Mouse (Mus musculus) hindbrain, embryonic 16.5 days (tissue): ENCODE measurements around the gene Fbxo11. TPM values are rescaled to one million over a fixed set of nuclear protein-coding genes. Genes with fewer than 3 reads are reported as not detected.

Experiments used
- ATAC-seq: fragments of 200-750 bp; cut with Nextera tagmentation; 2 replicates; pipeline ENCODE4 v1.8.0; 2017; ENCODE audit warnings: moderate TSS enrichment, moderate library complexity
- H3K27ac ChIP-seq: fragments of 300-500 bp; sonication (generic); 2 replicates; pipeline ENCODE4 v1.5.1; 2014; ENCODE audit warnings: low read depth, mild to moderate bottlenecking, control low read depth, low read length, moderate library complexity
- H3K27me3 ChIP-seq: fragments of 300-500 bp; sonication (generic); replicated peaks from 2 replicates; pipeline ENCODE4 v1.6.1; 2014; ENCODE audit warnings: low read length; ENCODE audit not compliant: control insufficient read depth, insufficient read depth
- H3K36me3 ChIP-seq: fragments of 300-500 bp; sonication (generic); 2 replicates; pipeline ENCODE4 v1.6.1; 2014; ENCODE audit warnings: mild to moderate bottlenecking, low read length, moderate library complexity, mixed read lengths; ENCODE audit not compliant: control insufficient read depth, insufficient read depth
- H3K4me1 ChIP-seq: fragments of 300-500 bp; sonication (generic); 2 replicates; pipeline ENCODE4 v1.6.1; 2014; ENCODE audit warnings: low read depth, low read length; ENCODE audit not compliant: control insufficient read depth, insufficient read depth
- H3K4me2 ChIP-seq: fragments of 300-500 bp; sonication (generic); 2 replicates; pipeline ENCODE4 v1.6.1; 2014; ENCODE audit warnings: mild to moderate bottlenecking, low read length, control low read depth, moderate library complexity
- H3K4me3 ChIP-seq: fragments of 300-500 bp; sonication (generic); 2 replicates; pipeline ENCODE4 v1.5.1; 2014; ENCODE audit warnings: mild to moderate bottlenecking, low read length, control low read depth, moderate library complexity
- H3K9ac ChIP-seq: fragments of 300-500 bp; sonication (generic); 2 replicates; pipeline ENCODE4 v1.6.1; 2014; ENCODE audit warnings: low read depth, mild to moderate bottlenecking, control low read depth, low read length, moderate library complexity
- H3K9me3 ChIP-seq: fragments of 300-500 bp; sonication (generic); 2 replicates; pipeline ENCODE4 v1.6.1; 2014; ENCODE audit warnings: mild to moderate bottlenecking, low read length, moderate library complexity; ENCODE audit not compliant: control insufficient read depth
- WGBS: fragments of 180-500 bp; shearing (Covaris S2); extraction: QIAGEN DNeasy Blood & Tissue Kit; methylation state at CpG from one replicate; pipeline ENCODE4 v1.1.7; 2014; 5-methylcytosine and 5-hydroxymethylcytosine counted together
- polyA plus RNA-seq: library from polyadenylated mRNA; unstranded; fragments of >200 nt; fragmentation: Nextera tagmentation; extraction: Ambion mirVana; gene quantifications from 2 replicates; pipeline ENCODE4 v1.2.1, GENCODE M21; 2015

Fbxo11 gene
- 21.3 and 23.7 TPM in 2 replicates for polyA plus RNA-seq

GRCm38 (mm10) chr17:88065031-88065800, at the start of gene Fbxo11:
Gene Fbxo11, minus strand, starts transcription at chr17:88065291.
- H3K9me3 ChIP-seq: no peaks in the 10 kb centered on the region
- peak within 1 kb of the TSS; percentile 100 for H3K27ac ChIP-seq
- no peak; the same call in 1 of the 2 replicates for ATAC-seq
- no peaks in the 10 kb centered on the region for H3K27me3 ChIP-seq
- WGBS: 0% methylated on average over 54 of the region's 112 CpGs
- peaks cover 14% of the 10 kb centered on the region for H3K4me1 ChIP-seq
- peak within 1 kb of the TSS; percentile 99 for H3K9ac ChIP-seq
- H3K4me2 ChIP-seq: peak within 1 kb of the TSS; percentile 63
- H3K4me3 ChIP-seq: peak within 1 kb of the TSS; percentile 96
- no peaks in the 10 kb centered on the region for H3K36me3 ChIP-seq

- no peak for ATAC-seq
- Histone ChIP-seq H3K9me3 (no peaks in the 10 kb centered on the region), H3K9ac (no peak overlapping the region), H3K27ac (no peak overlapping the region), H3K27me3 (no peaks in the 10 kb centered on the region), H3K4me3 (no peak overlapping the region), H3K4me1 (no peaks in the 10 kb centered on the region), H3K36me3 (no peaks in the 10 kb centered on the region), H3K4me2 (no peak overlapping the region)
- 93% methylated on average over 10 of the region's 10 CpGs for WGBS
Measured at GRCm38 (mm10) chr17:88113883-88114229, 48.8 kb upstream of the Fbxo11 start.

GRCm38 (mm10) chr17:88113015-88113882, 48.2 kb upstream of the Fbxo11 start:
- Histone ChIP-seq H3K4me1 (no peaks in the 10 kb centered on the region), H3K27me3 (no peaks in the 10 kb centered on the region), H3K4me3 (no peak overlapping the region), H3K36me3 (no peaks in the 10 kb centered on the region), H3K4me2 (no peak overlapping the region), H3K27ac (no peak overlapping the region), H3K9ac (no peak overlapping the region), H3K9me3 (no peaks in the 10 kb centered on the region)
- 81% methylated on average over 12 of the region's 12 CpGs for WGBS
- no peak for ATAC-seq

GRCm38 (mm10) chr17:88111865-88112645, 47.0 kb upstream of the Fbxo11 start:
- H3K4me1 ChIP-seq: no peaks in the 10 kb centered on the region

GRCm38 (mm10) chr17:88111081-88111796, 46.1 kb upstream of the Fbxo11 start:
- no peak overlapping the region for H3K4me2 ChIP-seq
- no peaks in the 10 kb centered on the region for H3K27me3 ChIP-seq
- no peaks in the 10 kb centered on the region for H3K9me3 ChIP-seq
- no peak overlapping the region for H3K4me3 ChIP-seq
- no peak overlapping the region for H3K27ac ChIP-seq
- H3K4me1 ChIP-seq: no peaks in the 10 kb centered on the region
- H3K9ac ChIP-seq: no peak overlapping the region
- no peaks in the 10 kb centered on the region for H3K36me3 ChIP-seq
- ATAC-seq: no peak
- 84% methylated on average over 12 of the region's 12 CpGs for WGBS

More at GRCm38 (mm10) chr17:88111865-88112645, 47.0 kb upstream of the Fbxo11 start:
- Histone ChIP-seq H3K27ac (no peak overlapping the region), H3K36me3 (no peaks in the 10 kb centered on the region), H3K4me3 (no peak overlapping the region), H3K27me3 (no peaks in the 10 kb centered on the region), H3K4me2 (no peak overlapping the region), H3K9ac (no peak overlapping the region), H3K9me3 (no peaks in the 10 kb centered on the region)
- 83% methylated on average over 10 of the region's 10 CpGs for WGBS
- ATAC-seq: no peak

- no peaks in the 10 kb centered on the region for H3K9me3 ChIP-seq
- ATAC-seq: no peak
- WGBS: 89% methylated on average over 4 of the region's 4 CpGs
- no peak overlapping the region for H3K4me2 ChIP-seq
- no peak overlapping the region for H3K27ac ChIP-seq
- no peaks in the 10 kb centered on the region for H3K36me3 ChIP-seq
- no peak overlapping the region for H3K4me3 ChIP-seq
- no peaks in the 10 kb centered on the region for H3K27me3 ChIP-seq
- H3K9ac ChIP-seq: no peak overlapping the region
- no peaks in the 10 kb centered on the region for H3K4me1 ChIP-seq
Measured at GRCm38 (mm10) chr17:88107708-88108107, 42.6 kb upstream of the Fbxo11 start.

- Histone ChIP-seq H3K27ac (no peak overlapping the region), H3K9me3 (no peaks in the 10 kb centered on the region), H3K4me1 (no peaks in the 10 kb centered on the region), H3K4me2 (no peak overlapping the region), H3K4me3 (no peak overlapping the region), H3K9ac (no peak overlapping the region), H3K36me3 (no peaks in the 10 kb centered on the region), H3K27me3 (no peaks in the 10 kb centered on the region)
- WGBS: 80% methylated on average over 9 of the region's 9 CpGs
- ATAC-seq: no peak
Measured at GRCm38 (mm10) chr17:88106365-88106764, 41.3 kb upstream of the Fbxo11 start.

- no peak for ATAC-seq
- no peak overlapping the region for H3K9ac ChIP-seq
- H3K4me3 ChIP-seq: no peak overlapping the region
- H3K36me3 ChIP-seq: no peaks in the 10 kb centered on the region
- WGBS: 86% methylated on average over 7 of the region's 7 CpGs
- H3K4me1 ChIP-seq: no peaks in the 10 kb centered on the region
- H3K4me2 ChIP-seq: no peak overlapping the region
- H3K9me3 ChIP-seq: no peaks in the 10 kb centered on the region
- H3K27me3 ChIP-seq: no peaks in the 10 kb centered on the region
- H3K27ac ChIP-seq: no peak overlapping the region
Measured at GRCm38 (mm10) chr17:88102597-88102996, 37.5 kb upstream of the Fbxo11 start.
